Mouse (Mus musculus): ENCODE data around the gene Rps6ka3. TPM values are rescaled to one million over a fixed set of nuclear protein-coding genes. Genes with fewer than 3 reads are reported as not detected.

Gene Rps6ka3
- 109 TPM for polyA plus RNA-seq (2014; fragmentation: Illumina TruSeq; extraction: RNeasy Lipid Tissue Mini Kit (QIAGEN cat#74804); ENCODE audit: low read depth, low replicate concordance)

GRCm38 (mm10) chrX:159210007-159210406 lies at the start of gene Rps6ka3:
Rps6ka3 (plus strand) TSS chrX:159210307.

DNA sequence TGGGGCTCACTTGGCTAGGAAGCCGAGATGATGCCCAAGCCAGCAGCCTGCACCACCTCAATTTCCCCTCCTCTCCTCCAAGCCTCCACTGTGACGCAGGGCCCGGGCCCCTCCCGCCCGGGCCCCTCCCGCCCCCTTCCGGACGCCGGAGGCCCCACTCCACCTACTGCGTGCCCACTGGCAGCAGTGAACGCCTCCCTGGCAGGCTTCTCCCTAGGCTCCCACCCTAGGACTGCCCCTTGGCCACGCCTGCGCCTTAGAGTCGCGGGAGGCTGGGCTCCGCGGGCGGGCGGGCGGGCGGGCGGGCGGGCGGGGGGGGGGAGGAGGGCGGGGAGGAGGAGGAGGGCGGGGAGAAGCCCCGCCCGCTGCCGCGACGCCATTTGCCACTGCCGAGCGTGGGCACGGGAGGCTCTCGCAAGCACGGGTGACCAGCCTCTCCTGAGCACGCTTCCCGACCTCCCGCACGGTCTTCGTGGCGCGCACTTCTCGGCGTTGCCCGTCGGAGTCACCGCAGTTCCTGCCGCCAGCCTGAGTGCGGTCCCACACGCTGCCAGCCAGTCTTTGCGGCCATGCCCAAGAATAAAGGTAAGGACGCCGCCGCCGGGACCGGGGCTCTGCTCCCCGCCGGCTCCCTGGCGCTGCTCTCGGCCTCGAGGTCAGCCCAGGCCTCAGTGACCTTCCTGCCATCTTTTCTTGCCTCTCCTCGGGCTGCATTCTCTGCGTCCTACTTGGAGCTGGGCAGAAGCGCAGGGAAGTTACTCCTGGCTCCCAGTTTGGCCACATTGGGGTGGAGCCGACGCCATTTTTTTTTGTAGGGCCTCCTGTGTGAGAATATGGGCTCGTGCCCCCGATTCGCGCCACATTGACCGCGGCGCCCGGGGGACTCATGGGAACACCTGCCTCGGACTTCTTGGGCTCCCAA lies 162.0 kb downstream of the Rps6ka3 start, which contains the start of gene Eif1ax:
Gene Eif1ax (plus strand): TSS at position 348 of the 922 bp plus-strand sequence.

GRCm38 (mm10) chrX:159414130-159414828 lies 204.2 kb downstream of the Rps6ka3 start, which contains the start of gene Map7d2:
Map7d2 (plus strand) TSS chrX:159414572.

Other genes with a start within 250 kb of the Rps6ka3 start
- 103 TPM for gene Eif1ax, start 161.9 kb downstream of the Rps6ka3 start, polyA plus RNA-seq (2014; fragmentation: Illumina TruSeq; extraction: RNeasy Lipid Tissue Mini Kit (QIAGEN cat#74804); ENCODE audit: low read depth, low replicate concordance)
- 0.24 TPM for gene Map7d2, start 204.3 kb downstream of the Rps6ka3 start, polyA plus RNA-seq (2014; fragmentation: Illumina TruSeq; extraction: RNeasy Lipid Tissue Mini Kit (QIAGEN cat#74804); ENCODE audit: low read depth, low replicate concordance)

All from kidney, adult 10 weeks (tissue).